Mouse (Mus musculus) kidney, embryonic 16.5 days (tissue): ENCODE results near the gene Blm. TPM values are rescaled to one million over a fixed set of nuclear protein-coding genes. Genes with fewer than 3 reads are reported as not detected.

Source experiments
- ATAC-seq: fragments of 200-750 bp; cut with Nextera tagmentation; 2 replicates; pipeline ENCODE4 v1.8.0; 2017; ENCODE audit warnings: moderate TSS enrichment; ENCODE audit not compliant: low FRiP score, low TSS enrichment
- H3K27ac ChIP-seq: fragments of 300-500 bp; sonication (generic); 2 replicates; pipeline ENCODE4 v1.5.1; 2014; ENCODE audit warnings: low read length
- H3K27me3 ChIP-seq: fragments of 300-500 bp; sonication (generic); 2 replicates; pipeline ENCODE4 v1.6.1; 2014; ENCODE audit warnings: low read length, control low read depth, mixed read lengths; ENCODE audit not compliant: insufficient read depth
- H3K36me3 ChIP-seq: fragments of 300-500 bp; sonication (generic); 2 replicates; pipeline ENCODE4 v1.6.1; 2014; ENCODE audit warnings: low read length, control low read depth, mixed read lengths; ENCODE audit not compliant: insufficient read depth
- H3K4me1 ChIP-seq: fragments of 300-500 bp; sonication (generic); 2 replicates; pipeline ENCODE4 v1.6.1; 2014; ENCODE audit warnings: low read length, control low read depth, mixed read lengths; ENCODE audit not compliant: insufficient read depth
- H3K4me2 ChIP-seq: fragments of 300-500 bp; sonication (generic); replicated peaks from 2 replicates; pipeline ENCODE4 v1.6.1; 2014; ENCODE audit warnings: low read depth, low read length
- H3K4me3 ChIP-seq: fragments of 300-500 bp; sonication (generic); 2 replicates; pipeline ENCODE4 v1.5.1; 2014; ENCODE audit warnings: mild to moderate bottlenecking, low read length
- H3K9ac ChIP-seq: fragments of 300-500 bp; sonication (generic); replicated peaks from 2 replicates; pipeline ENCODE4 v1.6.1; 2014; ENCODE audit warnings: low read length
- H3K9me3 ChIP-seq: fragments of 300-500 bp; sonication (generic); 2 replicates; pipeline ENCODE4 v1.6.1; 2016; ENCODE audit warnings: low read length, control low read depth
- whole genome bisulfite sequencing: fragments of 180-500 bp; shearing (Covaris S2); extraction: QIAGEN DNeasy Blood & Tissue Kit; methylation state at CpG from one replicate; pipeline ENCODE4 v1.1.7; 2014; 5-methylcytosine and 5-hydroxymethylcytosine counted together
- polyA plus RNA-seq: library from polyadenylated mRNA; unstranded; fragments of >200 nt; fragmentation: Nextera tagmentation; extraction: Ambion mirVana; gene quantifications from 2 replicates; pipeline ENCODE4 v1.2.1, GENCODE M21; 2015

Blm gene
- polyA plus RNA-seq, 1 experiment from 2014 or later: 21.7 TPM

DNA sequence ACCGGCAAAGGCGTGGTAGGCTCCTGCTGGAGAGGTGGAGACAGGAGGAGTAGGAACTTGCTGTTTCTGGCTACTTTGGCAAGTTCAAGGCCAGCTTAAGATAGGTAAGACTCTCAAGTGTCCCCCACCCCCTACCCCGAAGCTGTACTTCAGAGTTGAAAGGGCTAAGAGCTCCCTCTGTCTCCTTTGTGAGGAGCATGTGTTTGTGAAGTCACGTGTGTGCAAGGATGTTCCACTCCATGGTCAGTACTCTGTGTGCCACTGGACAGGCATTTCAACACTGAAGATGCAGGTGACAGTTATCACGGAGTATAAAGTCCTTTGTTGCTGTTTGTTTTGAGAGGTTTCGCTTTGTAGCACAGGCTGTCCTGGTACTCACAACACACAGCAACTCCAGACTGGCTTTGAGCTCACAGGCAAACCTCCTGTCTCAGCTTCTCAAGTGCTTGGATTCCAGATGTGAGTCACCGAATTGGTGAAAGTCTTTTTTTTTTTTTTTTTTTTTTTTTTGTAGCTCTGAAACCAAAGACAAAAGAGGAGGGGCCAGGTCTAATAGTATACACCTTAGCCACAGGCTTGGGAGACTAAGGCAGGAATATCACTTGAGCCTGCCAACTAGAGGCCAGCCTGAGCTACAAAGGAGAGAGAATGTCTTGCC lies 88.6 kb downstream of the Blm start:
- no peaks in the 10 kb centered on the region for H3K9me3 ChIP-seq
- H3K9ac ChIP-seq: no peak overlapping the region
- H3K27ac ChIP-seq: no peak overlapping the region
- H3K36me3 ChIP-seq: no peaks in the 10 kb centered on the region
- H3K27me3 ChIP-seq: no peaks in the 10 kb centered on the region
- no peak for ATAC-seq
- no peak overlapping the region for H3K4me3 ChIP-seq
- no peak overlapping the region for H3K4me2 ChIP-seq
- 72% methylated on average over 7 of the region's 7 CpGs for WGBS
- peaks cover 4% of the 10 kb centered on the region; the same call in 1 of the 2 replicates for H3K4me1 ChIP-seq

DNA sequence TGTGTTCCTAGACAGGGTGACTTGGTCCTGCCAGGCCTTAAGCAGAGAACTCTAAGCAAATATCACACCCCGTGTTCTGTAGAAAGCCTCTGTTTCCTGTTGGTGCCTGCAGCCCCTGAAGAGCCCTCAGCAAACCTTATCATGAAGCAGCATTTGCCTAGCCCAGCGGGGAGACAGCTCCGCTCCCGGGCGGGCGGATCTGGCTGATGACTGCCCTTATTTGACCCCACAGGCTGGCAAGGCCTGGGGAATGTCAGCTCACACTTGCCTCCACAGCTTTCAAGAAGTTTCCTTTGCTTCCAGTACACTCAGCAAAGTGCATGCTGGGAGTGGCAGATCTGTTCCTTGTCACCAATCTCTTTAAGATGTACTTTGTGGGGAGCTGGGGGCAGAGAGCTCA lies 89.4 kb downstream of the Blm start:
- H3K27me3 ChIP-seq: no peaks in the 10 kb centered on the region
- peaks cover 4% of the 10 kb centered on the region; the same call in 1 of the 2 replicates for H3K4me1 ChIP-seq
- ATAC-seq: no peak
- no peak overlapping the region for H3K9ac ChIP-seq
- H3K36me3 ChIP-seq: no peaks in the 10 kb centered on the region
- H3K27ac ChIP-seq: no peak overlapping the region
- no peak overlapping the region for H3K4me3 ChIP-seq
- no peaks in the 10 kb centered on the region for H3K9me3 ChIP-seq
- no peak overlapping the region for H3K4me2 ChIP-seq
- 46% methylated on average over 6 of the region's 6 CpGs for WGBS

DNA sequence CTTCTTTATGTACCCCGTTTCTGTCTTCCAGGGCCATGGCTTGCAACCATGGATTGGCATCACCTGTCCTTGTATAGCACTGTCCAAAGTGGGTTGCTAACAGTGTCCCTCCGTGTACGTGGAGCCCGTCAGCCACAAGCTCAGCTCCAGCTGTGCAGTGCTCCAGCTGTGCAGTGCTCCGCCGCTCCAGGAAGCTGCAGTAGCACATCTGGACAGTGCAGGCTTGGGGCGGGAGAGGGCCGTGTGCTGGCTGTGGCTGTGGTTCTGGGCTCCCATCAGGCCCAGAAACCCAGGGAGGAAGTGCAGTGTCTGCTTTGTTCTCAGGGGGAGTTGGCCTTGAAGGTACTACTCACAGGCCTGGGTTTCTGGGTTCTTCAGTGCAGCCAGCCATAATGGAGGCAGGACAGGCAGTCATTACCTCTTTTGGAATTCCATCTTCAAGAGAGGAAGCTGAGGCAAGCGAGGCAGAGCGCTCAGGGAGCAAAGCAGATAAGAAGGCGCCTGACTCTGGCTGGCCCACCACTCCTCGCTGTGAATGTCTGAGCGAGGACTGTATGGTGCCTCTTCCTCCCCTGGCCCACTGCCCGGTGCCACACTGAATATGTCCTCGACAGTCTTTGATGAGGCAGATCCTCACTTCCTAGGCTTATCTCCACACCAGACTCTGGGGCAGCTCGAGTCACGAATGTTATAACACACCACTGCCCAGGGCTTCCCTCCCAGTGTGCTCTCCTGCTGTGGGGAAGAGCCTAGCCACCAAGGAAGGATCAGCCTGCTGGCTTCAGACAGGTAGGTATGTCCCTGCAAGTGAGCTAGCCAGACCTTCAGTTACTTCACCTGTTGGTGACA lies 90.3 kb downstream of the Blm start:
- 73% methylated on average over 17 of the region's 17 CpGs for WGBS
- no peak overlapping the region for H3K4me3 ChIP-seq
- no peaks in the 10 kb centered on the region for H3K27me3 ChIP-seq
- H3K36me3 ChIP-seq: no peaks in the 10 kb centered on the region
- H3K4me2 ChIP-seq: no peak overlapping the region
- H3K27ac ChIP-seq: no peak overlapping the region
- no peak for ATAC-seq
- peaks cover 11% of the 10 kb centered on the region for H3K4me1 ChIP-seq
- no peaks in the 10 kb centered on the region for H3K9me3 ChIP-seq
- no peak overlapping the region for H3K9ac ChIP-seq

DNA sequence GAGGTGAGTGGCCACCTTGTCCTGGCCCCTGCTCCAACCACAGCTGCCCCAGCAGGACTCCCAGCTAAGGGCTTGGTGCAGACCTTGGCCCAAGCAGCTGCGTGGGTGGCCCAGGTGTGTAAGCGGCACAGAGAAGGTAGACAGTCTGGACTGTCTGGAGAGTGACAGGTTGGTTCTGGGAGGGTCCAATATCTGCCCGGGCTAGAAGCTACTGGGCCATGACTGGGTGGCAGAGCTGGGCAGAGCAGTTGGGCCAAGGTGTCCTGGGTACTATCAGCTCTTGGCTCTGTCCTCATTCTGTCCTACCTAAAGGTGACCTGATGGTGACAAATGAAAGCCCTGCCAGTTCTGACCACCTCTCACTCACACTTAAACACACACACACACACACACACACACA lies 91.8 kb downstream of the Blm start:
- H3K4me2 ChIP-seq: no peak overlapping the region
- no peaks in the 10 kb centered on the region for H3K36me3 ChIP-seq
- ATAC-seq: no peak
- no peaks in the 10 kb centered on the region for H3K27me3 ChIP-seq
- no peak overlapping the region for H3K9ac ChIP-seq
- WGBS: 64% methylated on average over 3 of the region's 3 CpGs
- no peaks in the 10 kb centered on the region for H3K9me3 ChIP-seq
- H3K4me1 ChIP-seq: peaks cover 22% of the 10 kb centered on the region
- H3K4me3 ChIP-seq: no peak overlapping the region
- H3K27ac ChIP-seq: no peak overlapping the region

DNA sequence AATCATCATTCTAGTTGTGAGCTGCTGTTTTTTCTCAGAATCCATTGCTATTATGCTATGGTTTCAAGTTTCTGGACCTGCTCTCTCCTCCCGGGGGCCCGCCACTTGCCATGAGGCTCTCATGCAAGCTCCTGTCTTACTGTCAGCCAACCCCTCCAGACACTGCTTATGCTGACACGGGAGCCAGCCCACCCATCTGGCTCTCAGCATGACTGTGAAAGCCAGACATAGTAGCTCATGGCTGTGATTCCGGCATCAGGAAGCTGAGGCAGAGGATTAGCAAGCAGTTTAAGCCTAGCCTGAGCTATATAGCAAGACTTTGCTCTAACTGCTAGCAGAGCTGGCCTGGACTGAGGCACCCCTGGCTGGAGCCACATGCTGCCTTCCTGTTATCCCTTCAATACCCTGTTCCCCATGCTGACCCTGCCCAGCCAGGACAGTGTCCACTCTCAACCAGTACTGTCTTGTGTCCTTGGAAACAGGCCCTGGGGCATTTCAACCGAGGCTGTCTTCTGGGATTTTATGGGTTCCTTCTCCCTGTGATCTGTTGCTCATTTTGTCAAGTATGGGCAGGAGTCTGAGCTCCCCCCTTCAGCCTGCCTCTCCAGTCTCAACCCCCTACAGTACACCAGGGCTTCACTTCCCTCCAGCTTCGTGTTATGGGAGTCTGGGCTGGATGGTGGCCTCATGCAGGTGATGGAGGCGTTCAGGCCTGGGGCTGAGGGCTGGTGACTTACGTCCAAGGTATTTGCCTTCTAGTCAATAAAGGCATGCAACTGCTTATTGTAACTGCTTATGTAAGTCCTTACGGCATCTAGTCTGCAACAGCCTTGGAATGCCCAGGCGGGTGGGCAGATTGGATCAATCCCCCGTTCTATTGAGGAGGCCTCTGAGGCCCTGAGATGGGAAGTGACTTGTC lies 92.7 kb downstream of the Blm start:
- Histone ChIP-seq H3K9ac (no peak overlapping the region), H3K27me3 (no peaks in the 10 kb centered on the region), H3K4me3 (no peak overlapping the region), H3K36me3 (no peaks in the 10 kb centered on the region), H3K27ac (no peak overlapping the region), H3K4me2 (no peak overlapping the region), H3K9me3 (no peaks in the 10 kb centered on the region), H3K4me1 (peaks cover 22% of the 10 kb centered on the region)
- 57% methylated on average over 11 of the region's 11 CpGs for WGBS
- ATAC-seq: no peak

DNA sequence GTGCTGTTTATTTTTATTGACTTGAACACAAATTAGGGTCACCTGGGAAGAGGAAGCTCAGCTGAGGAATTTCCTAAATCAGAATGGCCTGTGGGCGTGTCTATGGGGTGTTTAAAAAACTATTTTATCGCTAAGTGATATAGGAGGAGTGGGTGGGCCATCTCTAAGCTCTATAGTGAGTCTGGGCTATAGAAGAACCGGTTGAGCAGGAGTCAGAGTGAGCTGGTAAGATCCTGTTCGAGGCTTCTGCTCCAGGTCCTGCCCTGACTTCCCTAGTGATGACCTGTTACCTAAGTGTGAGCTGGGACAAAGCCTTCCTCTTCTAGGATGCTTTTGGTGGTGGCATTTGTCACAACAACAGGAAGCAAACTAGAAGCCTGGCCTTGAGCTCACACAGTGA lies 94.2 kb downstream of the Blm start:
- no peak overlapping the region for H3K9ac ChIP-seq
- no peak overlapping the region for H3K4me2 ChIP-seq
- H3K36me3 ChIP-seq: no peaks in the 10 kb centered on the region
- WGBS: 54% methylated on average over 4 of the region's 4 CpGs
- H3K4me1 ChIP-seq: peaks cover 22% of the 10 kb centered on the region
- no peak for ATAC-seq
- H3K27me3 ChIP-seq: no peaks in the 10 kb centered on the region
- no peak overlapping the region for H3K4me3 ChIP-seq
- no peaks in the 10 kb centered on the region for H3K9me3 ChIP-seq
- H3K27ac ChIP-seq: no peak overlapping the region

DNA sequence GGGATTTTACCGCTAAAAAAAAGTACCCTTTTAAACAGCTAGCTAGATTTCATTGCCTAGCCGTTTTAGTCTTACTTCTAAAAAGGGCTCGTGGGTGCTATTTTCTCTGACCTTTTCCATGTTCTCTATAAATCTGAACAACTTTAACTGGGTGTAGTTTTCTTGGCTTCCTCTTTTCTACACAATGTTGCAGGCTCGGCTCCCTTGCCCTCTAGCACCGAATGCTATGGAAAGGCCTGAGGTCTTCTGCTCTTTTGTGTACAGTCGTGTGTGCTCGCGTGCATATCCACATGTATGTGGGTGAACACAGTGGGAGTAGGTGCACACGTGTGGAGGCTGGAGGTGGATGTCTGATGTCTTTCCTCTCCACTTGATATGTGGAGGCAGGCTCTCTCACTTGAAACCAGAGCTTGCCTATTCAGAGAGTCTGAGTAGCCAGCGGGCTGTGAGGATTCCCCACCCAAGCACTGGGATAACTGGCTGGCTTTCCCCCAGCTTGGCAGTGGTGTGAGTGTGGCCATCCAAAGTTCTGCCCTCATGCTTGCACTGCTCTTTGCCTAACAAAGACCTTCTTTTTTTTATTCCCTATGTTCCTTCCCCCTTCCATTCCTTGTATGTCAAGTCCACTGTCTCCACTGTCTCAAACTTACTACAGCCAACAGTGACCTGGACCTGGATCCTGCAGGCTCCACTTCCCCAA lies 95.0 kb downstream of the Blm start:
- WGBS: 55% methylated on average over 10 of the region's 10 CpGs
- H3K27me3 ChIP-seq: no peaks in the 10 kb centered on the region
- ATAC-seq: no peak
- H3K9me3 ChIP-seq: no peaks in the 10 kb centered on the region
- no peak overlapping the region for H3K4me3 ChIP-seq
- no peak overlapping the region for H3K4me2 ChIP-seq
- H3K9ac ChIP-seq: no peak overlapping the region
- no peaks in the 10 kb centered on the region for H3K36me3 ChIP-seq
- no peak overlapping the region for H3K27ac ChIP-seq
- H3K4me1 ChIP-seq: peaks cover 22% of the 10 kb centered on the region

DNA sequence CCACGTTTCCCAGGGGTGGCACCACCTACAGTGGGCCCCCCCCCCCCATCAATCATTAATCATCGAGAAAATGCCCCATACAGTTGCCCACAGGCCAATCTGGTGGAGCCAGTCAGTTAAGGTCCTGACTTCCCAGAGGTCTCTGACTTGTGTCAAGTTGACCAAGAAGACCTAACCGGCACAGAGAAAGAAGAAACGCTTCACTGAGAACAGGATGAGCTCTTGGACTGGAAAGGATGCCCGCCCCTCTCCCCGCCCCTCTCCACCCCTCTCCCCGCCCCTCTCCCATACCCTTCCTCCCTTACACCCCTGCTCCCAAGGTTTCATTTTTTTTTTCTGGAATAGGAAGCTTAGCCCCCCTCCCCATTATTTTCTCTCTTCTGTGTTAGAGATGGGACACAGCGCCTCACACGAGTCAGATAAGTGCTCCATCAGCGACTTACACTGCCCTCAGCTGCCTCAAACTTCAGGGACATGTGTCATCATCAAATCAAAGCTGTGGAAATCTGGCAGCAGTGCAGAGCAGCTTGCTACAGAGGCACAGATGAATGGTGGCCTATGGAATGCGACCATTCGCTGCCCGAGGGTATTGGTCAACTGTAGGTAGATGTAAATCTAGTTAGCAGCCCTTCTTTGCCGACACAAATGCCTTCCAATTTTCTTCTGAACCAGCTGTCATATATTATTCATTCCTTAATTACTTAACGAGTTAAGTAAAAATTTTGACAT lies 95.7 kb downstream of the Blm start:
- Histone ChIP-seq H3K4me2 (peak overlapping the region; percentile 43), H3K27ac (peak overlapping the region; percentile 55; the same call in 1 of the 2 replicates), H3K9ac (no peak overlapping the region), H3K4me3 (peak overlapping the region; percentile 17), H3K4me1 (peaks cover 22% of the 10 kb centered on the region), H3K9me3 (no peaks in the 10 kb centered on the region), H3K36me3 (no peaks in the 10 kb centered on the region), H3K27me3 (no peaks in the 10 kb centered on the region)
- peak; percentile 64 for ATAC-seq
- 20% methylated on average over 13 of the region's 15 CpGs for WGBS

DNA sequence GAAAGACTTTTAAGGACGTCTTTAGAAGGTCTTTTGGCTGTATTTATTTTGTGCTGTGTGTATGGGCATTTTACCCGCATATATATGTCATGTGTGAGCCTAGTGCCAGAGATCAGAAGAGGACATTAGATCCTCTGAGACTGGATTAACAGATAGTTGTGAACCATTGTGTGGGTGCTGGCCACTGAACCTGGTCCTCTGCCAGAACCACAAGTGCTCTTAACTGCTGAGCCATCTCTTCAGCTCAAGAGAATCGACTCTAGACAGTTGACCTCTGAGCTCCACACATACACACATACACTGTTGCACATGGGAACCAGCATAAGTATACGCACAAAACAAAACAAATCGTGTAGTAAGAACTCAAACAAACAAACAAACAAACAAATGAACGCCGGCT lies 98.3 kb downstream of the Blm start:
- Histone ChIP-seq H3K4me1 (peaks cover 19% of the 10 kb centered on the region), H3K9me3 (no peaks in the 10 kb centered on the region), H3K4me2 (no peak overlapping the region), H3K36me3 (no peaks in the 10 kb centered on the region), H3K27ac (no peak overlapping the region), H3K27me3 (no peaks in the 10 kb centered on the region), H3K4me3 (no peak overlapping the region), H3K9ac (no peak overlapping the region)
- 86% methylated on average over 7 of the region's 7 CpGs for WGBS
- no peak for ATAC-seq
